Mouse (Mus musculus) heart, postnatal 0 days (tissue): ENCODE data around the gene Ablim1.

Experiments
- CTCF ChIP-seq: IDR thresholded peaks from 2 replicates; pipeline ENCODE4 v1.5.1; 2016; ENCODE audit warnings: antibody characterized with exemption, control low read depth, low read depth
- EP300 ChIP-seq: IDR thresholded peaks from 2 replicates; pipeline ENCODE4 v1.6.1; 2016; ENCODE audit warnings: antibody characterized with exemption, low read depth

GRCm38 (mm10) chr19:57357244-57357643 is 42.5 kb upstream of the Ablim1 start:
- TF ChIP-seq EP300 (no peak), CTCF (no peak)
